Mouse (Mus musculus) embryo, embryonic 11.5 days (tissue): ENCODE measurements around the gene Ebf1.

Experiments
- DNase-seq: peaks from one replicate; pipeline ENCODE4 v3.0.0-alpha.2; 2012; ENCODE audit warnings: low read depth, low spot score

Gene Ebf1

DNA sequence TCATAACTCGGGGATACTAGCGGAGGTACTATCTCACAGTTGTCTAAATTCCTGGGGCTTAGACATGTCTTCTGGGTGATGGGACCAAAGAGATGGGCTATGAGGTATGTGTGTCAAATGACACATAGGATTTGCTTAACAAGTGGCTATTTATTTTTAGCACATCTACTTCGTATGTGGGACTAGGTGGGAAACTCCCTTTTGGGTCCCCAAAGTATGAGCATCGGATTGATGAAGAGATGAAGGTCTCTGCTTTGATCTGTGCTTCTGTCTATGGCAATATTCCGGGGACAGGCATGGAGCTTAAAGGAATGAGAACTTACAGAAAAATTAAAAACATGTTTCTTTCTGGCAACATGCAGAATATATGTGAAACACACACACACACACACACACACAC lies 44.8 kb downstream of the Ebf1 start:
- DNase-seq: no peak

- no peak for DNase-seq
Observed at GRCm38 (mm10) chr11:44663609-44664141, 46.6 kb downstream of the Ebf1 start.

- no peak for DNase-seq
Observed at GRCm38 (mm10) chr11:44665156-44665682, 48.1 kb downstream of the Ebf1 start.

- no peak for DNase-seq
Observed at GRCm38 (mm10) chr11:44665741-44666531, 48.8 kb downstream of the Ebf1 start.

- DNase-seq: no peak
Observed at GRCm38 (mm10) chr11:44666741-44667140, 49.6 kb downstream of the Ebf1 start.

GRCm38 (mm10) chr11:44681306-44681705 lies 64.2 kb downstream of the Ebf1 start:
- DNase-seq: no peak

GRCm38 (mm10) chr11:44681995-44682394 lies 64.9 kb downstream of the Ebf1 start:
- DNase-seq: no peak

DNA sequence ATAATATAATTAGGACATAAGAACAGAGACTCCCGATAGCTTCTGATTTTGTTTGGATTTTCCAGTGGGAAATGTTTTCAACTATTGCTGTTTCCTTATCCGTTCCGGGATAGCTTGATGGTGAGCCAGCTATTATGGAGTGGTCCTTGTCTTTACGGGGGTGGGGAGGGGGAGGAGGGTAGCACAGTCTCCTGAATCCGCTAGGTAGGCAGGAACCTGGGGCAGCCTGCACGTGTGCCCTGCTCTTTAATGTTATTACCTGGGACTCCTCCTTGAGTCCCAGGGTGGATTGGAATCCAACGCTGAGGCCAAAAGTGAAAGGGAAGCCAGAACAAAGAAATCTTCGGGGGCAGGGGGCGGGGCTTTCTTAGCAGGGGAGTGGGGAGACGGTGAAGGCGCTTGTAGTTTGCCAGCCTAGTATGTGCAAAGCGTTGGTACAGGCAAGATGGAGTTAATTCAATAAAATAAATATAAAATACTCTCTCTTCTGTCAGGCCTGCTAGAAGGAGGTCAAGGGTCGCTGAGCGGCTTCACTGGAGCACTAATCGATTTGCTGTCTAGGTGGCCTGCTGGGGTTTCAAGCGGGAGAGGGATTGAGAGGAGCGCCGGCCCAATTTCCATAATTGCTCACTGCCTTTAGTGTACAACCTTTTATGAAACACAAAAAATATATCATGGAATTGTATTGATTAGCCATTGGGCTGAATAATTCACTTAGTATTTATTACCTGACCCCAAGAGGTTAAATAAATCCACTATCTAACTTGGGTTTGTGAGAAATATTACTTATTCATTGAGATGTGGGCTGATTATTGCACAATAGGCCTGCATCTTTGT lies 65.8 kb downstream of the Ebf1 start:
- no peak for DNase-seq

GRCm38 (mm10) chr11:44684486-44685076 lies 67.5 kb downstream of the Ebf1 start:
- no peak for DNase-seq

DNA sequence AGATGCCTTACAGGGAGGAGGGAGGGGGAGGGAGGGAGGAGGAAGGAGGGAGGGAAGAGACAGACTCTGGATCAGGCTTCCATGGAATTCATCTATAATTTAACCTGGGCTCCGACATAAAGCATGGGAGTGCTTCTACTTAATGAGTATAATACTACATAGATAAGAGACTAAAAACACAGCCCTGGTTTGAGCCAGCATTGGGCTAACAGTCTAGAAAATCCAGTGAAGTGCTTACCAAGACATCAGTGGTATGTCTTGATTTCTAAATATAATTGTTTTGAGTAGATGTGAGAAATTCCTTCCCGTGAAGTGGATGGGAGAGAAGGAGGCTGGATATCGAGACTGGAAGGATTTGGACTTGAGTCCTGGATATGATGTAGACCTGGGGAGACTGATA lies 68.0 kb downstream of the Ebf1 start:
- DNase-seq: no peak

- DNase-seq: peak; percentile 40
Observed at GRCm38 (mm10) chr11:44685911-44686361, 68.8 kb downstream of the Ebf1 start.

- DNase-seq: no peak
Observed at GRCm38 (mm10) chr11:44686378-44686777, 69.3 kb downstream of the Ebf1 start.

DNA sequence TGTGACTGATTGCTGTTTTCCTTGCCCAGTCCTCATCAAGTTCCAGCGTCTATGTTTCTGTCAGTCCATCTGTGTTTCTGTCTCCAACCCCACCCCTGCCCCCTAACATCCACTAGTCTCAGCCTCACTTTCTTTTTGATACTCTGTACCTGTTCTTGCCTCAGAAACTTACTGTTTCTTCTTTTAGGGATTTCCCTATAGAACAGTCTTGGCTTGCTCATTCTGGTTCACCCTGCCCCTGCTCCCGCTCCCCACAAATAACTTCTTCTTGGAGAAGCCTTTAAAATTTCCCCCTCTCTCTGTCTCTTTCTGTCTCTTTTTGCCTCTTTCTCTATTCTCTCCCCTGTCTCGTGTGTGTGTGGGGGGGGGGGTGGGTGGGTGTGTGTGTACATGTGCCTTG lies 71.4 kb downstream of the Ebf1 start:
- DNase-seq: no peak

- DNase-seq: no peak
Observed at GRCm38 (mm10) chr11:44689571-44690264, 72.6 kb downstream of the Ebf1 start.

DNA sequence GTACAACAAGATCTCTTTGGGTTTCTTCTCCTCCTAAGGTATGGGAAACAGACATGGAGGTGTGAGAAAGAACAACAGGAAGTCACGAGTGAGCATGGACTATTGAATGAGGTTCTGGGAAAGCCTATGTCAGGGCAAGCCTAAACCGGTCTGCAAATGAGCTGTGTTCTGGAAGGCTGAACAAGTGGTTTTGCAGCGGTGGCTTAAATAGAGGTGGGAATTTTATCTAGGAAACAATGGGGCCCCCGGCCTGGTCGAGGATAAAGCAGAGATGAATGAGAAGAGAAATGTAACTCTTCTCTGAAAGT lies 73.1 kb downstream of the Ebf1 start:
- DNase-seq: no peak

GRCm38 (mm10) chr11:44695416-44695815 lies 78.3 kb downstream of the Ebf1 start:
- no peak for DNase-seq

- peak; percentile 51 for DNase-seq
Observed at GRCm38 (mm10) chr11:44696539-44697201, 79.6 kb downstream of the Ebf1 start.

DNA sequence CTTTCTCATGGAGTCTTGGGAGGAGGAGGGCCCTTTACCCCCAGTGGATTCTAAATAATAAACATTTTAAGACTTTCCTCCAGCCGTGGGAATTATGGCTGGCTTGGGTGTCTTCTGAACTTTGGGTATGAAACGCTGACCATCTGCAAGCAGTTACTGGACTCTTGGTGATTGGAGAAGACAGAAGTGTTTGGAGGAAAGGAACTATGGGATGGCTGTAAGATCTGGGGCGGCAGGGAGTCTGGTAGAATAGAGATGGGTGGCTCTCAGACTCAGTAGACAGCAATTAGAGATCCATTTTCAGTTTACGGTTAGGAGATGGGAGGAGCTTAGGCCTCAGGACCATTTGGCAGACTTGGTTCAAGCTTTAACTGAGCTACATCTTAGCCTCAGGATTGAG lies 83.1 kb downstream of the Ebf1 start:
- DNase-seq: no peak

DNA sequence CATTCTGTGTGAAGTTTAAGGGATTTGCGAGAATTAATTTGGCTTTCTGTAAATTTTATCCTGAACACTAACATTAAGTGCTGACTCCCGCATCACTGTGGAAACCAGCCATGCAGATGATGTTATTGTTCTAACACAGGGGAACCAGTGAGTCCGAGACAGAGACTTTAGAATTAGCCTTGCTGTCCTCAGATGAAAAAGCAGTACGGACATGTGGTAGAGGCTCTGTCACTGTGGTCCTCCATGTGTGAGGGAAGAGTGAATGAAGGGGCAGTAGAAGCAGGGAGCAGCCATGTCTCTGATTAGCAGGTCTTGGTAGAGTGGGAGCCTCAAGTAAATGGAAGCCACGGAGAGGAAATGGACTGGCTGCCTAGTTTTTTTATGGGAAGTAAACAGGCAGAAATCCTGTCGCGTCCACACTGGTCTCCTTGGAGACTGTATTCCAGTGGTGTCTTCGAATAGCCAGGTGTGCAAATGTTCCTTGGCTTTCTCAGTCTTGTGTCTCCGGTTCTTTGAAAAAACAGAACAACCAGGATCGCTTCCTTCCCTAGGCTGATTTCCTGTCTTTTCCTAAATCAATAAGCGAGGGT lies 84.2 kb downstream of the Ebf1 start:
- no peak for DNase-seq

GRCm38 (mm10) chr11:44701864-44702263 lies 84.7 kb downstream of the Ebf1 start:
- DNase-seq: no peak
